Mouse (Mus musculus) urinary bladder, adult 18-20 months (tissue): ENCODE measurements around the gene Secisbp2.
A peak's percentile ranks its signal among the peaks of the same experiment; 100 is the strongest.
"Not testable (repeated sequence)": the region's sequence is repeated elsewhere in the genome, so short reads cannot be mapped to it uniquely, and the experiment has no call there.

Source experiments
- DNase-seq, 2 experiments: peaks; one replicate each; pipeline ENCODE4 v3.0.0; 2022; ENCODE audit warnings: low spot score in 2 of 2, mixed read lengths in 2 of 2

Gene Secisbp2

DNA sequence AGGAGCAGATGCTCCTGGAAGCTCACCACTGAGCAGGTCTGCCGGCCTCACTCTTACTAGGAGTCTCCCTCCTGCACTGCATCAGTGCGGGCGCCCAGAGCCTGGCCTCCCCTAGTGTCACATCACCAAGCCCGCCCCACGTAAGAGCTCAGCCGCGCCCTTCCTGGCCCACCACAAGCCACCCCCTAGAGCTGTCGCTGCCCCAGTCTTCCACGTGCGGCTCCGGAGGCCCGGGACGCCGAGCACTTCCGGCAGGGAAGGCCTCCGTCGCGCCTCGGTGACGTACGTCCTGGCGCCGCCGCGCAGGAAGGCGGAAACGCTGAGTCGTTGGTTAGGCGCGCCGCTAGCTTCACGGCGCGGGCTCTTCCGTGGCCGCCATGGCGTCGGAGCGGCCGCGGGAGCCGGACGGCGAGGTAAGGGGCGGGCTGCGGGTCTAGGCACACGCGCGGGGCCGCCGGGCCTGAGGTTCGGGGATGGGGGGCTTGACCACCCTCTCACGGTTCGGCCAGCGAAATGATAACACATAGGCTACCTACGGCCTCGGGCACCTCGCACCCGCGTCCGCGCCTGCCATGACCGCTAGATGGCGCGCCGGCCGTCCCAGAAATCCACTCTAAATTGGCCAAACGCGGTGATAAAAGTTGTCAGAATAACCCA is at the start of gene Secisbp2:
Gene Secisbp2 (plus strand): TSS at position 290 of the 657 bp plus-strand sequence.
- peak; percentile 89 to 93 for DNase-seq

DNA sequence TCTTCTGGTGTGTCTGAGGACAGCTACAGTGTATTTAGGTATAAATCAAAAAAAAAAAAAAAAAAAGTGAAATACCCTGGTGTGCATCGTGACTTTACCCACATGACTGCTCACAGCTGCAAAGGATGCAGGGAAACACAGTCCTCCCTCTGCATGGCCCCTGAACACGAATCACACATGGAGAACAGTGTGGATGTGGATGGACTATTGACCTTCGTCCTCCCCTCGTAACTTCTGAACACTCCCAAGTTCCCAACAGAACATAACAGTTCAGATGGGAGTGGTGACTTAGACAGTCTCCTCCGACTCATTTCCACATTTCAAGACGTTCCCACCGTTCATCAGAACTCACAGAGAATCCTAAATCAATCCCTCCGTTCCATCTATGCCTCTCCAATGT is 48.7 kb upstream of the Secisbp2 start:
- DNase-seq: no peak

DNA sequence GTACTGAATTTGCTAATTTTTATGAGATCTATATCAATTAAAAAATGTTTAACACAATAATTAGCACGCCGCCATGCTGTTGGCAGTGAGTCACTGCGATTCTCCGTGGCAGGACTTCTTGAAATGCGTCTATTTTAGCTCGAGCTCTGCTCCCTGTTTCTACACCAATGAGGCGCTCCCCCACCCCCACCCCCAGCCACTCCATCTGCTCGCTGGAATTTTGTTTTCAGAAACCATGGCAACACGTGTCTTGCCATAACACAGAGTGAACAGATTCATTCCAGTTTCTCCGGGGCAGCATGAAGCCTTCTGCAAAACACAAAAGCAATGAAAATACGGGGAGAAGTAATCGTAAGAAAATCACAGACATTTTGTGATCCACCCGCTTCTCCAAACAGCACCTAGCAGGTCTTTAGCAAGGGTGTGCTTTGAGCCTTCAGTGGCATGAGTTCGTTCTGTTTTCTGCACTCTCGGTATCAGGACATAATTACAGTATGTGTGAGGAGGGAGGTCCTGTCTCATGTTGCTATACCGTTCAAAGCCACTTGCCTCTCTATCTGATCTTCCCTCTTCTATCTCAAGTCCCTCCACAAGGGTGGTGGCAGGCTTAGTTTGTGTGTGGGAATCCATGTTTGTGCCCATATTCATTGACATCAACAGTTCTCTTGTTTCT is 48.1 kb upstream of the Secisbp2 start:
- DNase-seq: no peak

DNA sequence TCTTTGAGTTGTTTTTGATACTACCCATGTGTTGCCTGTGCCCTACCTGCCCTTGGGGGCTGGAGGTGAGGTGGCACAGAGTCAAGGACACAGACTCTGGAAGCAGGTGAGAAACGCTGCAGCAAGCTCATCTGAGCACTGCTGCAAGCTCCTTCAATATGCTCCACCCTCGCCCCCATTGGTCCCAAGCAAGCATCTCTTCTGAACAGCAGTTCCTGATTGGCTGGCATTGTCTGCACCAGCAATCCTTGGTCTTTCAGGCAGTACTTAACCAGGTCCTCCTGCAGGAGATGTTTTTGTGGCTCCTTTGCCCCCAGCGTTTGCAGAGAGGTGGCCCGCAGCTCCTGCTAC is 47.6 kb upstream of the Secisbp2 start:
- no peak for DNase-seq

DNA sequence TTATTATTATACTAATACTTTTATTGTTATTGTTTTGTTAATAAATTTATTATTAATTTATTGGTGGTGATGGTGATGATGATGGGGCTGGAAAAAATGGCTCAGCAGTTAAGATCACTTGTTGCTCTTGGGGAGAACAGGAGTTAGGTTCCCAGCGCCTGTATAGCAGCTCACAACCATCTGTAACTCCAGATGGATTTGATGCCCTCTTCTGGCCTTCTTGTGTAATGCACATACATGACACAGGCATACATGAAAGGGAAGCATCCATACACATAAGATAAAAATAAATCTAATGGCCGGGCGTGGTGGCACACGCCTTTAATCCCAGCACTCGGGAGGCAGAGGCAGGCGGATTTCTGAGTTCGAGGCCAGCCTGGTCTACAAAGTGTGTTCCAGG is 42.3 kb upstream of the Secisbp2 start:
- no peak for DNase-seq

DNA sequence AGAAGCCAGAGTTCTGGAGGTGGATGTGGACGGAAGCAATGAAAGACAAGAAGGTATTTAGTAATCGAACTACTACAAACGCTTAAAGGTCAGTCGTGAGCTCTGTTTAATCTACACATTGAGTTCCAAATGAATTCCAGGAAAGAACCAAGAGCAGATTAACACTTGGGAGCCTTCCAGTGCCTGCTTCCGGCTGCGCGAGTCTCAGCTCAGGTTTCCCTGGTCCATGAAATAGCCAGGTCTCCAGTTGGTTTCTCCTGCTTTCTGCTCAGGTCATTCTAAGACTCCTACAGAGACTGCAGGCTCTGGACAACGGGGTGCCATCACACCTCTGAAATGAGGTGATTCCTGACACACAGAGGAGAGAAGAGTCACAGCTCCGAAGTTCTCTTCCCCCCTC is 40.4 kb upstream of the Secisbp2 start:
- no peak for DNase-seq

DNA sequence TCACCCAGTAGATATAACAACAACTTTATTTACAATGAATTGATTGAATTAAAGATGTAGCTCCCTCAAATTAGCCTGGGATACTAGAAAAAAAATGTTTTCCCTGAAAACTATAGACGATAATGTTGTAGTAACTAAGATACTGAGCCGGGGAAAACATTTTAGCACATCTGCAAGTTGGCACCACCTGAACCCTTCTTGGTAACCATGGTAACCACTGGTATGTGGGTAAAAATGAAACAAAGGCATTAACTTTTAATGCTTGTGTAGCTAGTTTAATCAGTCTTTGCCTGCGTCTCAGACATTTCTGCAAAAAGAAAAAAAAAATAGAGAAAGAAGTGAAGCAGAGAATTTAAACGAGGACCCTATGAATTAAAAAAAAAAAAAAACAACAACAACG is 40.0 kb upstream of the Secisbp2 start:
- DNase-seq: no peak

DNA sequence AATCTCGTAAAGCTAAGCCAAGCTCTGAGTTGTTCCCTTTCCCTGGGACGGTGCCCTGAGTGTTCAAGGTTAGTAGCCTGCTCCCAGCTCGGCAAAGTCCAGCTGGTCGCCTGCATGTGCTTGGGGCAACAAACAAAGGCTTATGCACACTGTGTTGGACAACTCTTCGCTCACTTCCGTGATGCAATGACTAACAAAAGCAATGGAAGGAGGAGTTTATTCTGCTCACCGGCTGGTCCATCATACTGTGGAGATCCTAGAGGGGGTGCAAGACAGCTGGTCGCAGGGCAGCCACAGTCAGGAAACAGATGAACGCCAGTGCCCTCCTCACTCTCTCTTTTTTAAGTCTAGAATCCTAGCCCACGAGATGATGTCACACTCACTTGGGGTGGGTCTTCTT is 35.7 kb upstream of the Secisbp2 start:
- DNase-seq: no peak

DNA sequence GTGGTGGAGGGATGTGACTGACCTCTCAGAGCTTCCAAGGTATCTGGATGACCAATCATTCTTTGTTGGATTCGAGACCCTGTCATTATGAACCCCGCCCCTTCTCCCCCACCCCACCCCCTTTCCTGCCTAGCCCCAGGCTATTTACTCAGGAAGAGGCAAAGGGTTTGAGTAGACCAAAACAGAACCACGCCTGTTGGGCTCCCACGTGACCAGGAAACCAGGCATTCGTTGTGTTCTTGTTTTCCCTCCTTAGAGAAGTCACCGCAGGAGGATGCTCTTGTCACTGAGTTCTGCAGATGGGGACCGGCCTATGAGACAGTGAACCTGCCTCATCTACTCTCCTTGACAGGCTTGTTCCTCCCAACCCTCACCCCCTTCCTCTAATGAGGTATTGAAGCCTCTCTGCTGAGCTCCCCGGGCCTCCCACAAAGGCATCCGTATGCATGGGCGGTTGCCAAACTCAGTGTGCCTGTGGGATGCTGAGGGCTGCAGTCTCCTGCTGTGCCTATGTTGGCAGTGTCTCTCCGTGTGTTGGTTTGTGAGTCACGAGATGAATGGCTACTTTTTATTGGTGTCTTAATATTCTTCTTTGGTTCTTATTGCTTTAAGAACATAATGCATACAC is 35.0 kb upstream of the Secisbp2 start:
- DNase-seq: no peak

DNA sequence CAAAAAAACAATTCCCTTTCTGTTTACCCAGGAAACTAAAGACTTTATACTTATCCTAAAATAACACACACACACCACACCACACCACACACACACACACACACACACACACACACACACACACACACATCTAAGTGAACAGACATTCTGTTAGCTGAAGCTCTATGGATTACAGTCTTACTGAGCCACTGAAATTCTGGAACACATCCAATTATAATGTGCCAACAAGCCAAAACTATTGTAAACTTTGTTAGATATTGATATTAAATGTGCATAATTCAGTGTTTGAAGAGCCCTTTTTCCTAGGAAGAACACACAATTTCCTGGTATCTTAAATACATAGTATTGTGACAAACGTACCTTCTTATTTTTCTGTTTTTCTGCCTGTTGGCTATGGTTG is 34.2 kb upstream of the Secisbp2 start:
- no peak for DNase-seq

DNA sequence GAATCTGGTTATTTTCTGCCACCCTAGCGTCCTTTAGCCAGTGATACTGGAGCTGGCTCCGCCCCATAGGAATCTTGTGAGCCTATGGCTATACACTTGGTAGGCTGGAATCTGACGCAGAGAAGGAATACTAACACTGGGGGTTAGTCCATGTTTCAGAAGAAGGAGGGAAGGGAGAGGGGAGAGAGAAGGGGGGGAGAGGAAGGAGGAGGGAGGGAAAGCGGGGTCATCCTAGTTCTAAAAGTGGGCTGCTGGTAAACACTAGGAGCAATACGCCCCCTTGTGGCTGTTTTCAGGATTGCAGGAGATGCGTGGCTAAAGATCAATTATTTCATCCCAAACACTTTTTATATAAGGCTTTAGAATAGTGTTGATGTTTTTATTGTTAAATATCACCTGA is 33.6 kb upstream of the Secisbp2 start:
- no peak for DNase-seq

DNA sequence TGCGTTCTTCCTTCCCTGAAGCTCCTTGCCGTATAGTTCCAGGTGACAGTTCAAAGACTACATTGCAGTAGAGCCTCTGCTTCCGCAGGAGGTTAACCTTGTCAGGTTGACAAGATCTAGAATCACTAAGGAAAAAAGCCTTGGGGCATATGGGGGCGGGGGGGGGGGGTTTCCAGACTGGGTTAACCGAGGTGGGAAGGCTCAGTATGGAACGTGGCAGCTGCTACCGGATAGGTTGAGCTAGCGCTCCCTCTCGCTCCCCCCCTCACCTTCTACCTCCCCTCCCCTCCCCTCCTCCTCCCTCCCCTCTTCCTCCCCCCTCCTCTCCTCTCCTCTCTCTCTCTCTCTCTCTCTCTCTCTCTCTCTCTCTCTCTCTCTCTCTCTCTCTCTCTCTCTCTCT is 32.9 kb upstream of the Secisbp2 start:
- no peak for DNase-seq

DNA sequence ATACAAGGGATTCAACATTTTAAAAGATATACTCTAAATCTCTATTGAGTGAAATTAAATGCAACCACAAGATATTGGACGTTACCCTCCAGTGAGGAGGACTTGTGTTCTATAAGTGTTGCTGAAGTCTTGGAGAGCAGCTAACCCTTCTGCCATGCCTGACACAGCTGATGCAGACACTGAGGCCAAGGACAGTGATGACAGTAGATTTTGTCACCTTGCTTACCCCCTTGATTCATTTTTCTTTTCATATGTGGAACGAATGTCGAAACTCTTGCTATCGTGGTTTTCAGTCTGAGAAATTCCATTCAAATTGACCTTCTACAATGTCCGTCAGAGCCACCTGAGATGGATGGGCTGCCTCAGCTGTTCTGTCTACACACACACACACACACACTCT is 28.9 kb upstream of the Secisbp2 start:
- DNase-seq: no peak

DNA sequence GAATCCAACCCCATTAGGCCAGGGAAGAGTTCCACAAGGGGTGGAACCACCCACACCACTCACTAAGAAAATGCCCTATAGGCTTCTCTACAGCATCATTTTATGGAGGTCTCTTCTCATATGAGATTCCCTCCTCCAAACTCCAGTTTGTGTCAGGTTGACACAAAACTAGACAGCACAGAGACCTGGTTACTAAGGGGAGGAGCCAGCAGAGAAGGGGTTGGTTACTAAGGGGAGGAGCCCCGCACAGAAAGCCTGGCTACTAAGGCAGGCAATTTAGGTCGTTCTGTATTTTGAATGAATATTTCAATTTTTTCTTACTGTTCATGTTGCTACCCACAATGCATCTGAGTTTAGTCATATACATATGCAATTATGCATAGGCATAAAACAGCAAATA is 27.8 kb upstream of the Secisbp2 start:
- DNase-seq: no peak

DNA sequence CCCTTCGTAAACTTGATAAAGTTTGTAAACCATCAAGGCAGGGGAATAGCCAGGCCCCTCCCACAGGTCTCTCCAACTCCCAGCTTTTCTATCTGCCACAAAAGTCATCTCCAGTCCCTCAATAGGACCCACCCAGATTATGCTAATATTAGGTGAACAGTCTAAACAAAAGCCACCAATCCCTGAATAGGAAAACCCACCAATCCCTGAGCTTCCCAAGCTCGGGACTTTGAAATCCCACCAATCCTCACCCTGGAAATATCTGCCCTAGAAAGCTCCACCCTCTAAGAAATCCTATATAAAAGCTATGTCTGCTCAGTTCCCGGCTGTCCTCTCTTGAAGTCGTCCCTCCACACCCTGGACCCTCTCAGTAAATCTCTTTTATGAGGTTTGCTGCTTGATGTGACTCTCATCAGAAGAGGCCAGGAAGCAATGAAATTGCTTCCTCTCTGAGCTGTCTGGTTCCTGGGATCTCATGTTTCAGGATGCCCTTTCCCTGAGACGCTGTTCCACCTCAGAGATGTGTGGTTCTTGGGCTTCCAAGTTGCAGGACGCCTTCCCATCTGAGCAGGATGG is 23.1 kb upstream of the Secisbp2 start:
- DNase-seq: no peak

DNA sequence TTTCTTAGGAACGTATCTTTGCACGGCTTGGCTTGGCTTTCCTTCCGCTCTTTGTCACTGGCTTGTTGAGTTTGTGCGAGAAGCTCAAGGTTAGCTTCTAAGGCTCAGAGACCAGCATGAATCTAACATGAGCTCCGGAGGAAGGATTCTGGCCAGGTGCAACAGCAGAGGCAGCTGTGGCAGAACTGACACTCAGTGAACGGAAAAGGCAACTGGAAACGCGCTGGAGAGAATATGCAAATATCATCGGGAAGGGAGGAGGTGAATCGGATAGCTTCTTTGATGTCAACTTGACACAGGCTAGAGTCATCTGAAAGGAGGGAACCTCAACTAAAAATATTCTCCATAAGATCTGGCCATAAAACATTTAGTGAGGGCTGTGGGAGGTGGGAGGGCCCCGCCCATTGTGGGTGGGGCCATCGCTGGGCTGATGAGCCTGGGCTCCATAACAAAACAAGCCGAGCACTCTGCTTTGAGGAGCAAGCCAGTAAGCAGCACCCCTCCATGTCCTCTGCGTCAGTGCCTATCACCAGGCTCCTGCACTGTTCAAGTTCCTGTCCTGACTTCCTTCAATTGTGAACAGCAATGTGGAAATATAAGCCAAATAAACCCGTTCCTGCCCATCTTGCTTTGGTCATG is 20.0 kb upstream of the Secisbp2 start:
- DNase-seq: no peak

DNA sequence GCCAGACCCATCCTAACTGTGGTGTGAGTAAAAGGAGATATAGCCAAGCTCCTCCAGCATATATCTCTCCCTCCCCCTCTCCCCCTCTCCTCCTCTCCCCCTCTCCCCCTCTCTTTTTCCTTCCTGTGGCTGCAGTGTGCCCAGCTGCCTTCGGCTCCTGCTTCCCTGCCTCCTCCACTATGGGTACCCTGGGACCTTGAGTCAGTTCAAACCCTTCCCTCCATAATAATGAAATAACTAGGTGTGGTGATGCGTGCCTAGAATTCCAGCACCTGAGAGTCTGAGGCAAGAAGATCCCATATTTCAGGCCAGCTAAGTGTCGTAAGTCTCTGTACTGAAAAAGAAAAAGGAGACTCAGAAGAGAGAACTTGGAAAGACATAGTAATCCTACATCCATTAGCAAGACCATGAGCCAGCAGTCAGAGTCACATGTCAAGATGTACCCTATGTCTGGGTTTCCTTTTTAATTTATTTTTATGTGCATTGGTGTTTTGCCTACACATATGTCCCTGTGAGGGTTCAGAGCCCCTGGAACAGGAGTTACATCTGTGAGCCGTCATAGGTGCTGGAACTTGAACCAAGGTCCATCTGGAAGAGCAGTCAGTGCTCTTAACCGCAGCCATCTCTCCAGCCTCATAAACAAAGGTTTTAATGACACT is 18.8 kb upstream of the Secisbp2 start:
- no peak for DNase-seq

DNA sequence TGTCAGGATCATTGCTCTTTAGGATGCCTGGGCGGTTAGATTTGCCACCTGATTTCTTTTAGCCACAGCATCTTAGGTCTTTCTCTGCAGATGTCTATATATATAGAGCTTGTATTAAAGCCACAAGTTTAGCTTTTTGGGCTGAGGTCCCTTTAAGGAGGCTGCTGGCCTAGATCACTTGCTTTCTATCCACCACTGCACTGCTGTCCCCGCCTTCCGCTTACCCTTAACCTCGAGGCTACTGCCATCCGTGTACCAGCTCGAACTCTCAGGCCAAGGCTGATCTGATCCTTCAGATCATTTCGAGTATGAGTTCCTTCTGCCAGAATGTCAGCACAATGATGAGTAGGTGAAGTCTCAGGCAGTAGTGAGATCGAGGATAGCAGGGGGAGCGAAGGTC is 16.1 kb upstream of the Secisbp2 start:
- DNase-seq: not testable (repeated sequence)

DNA sequence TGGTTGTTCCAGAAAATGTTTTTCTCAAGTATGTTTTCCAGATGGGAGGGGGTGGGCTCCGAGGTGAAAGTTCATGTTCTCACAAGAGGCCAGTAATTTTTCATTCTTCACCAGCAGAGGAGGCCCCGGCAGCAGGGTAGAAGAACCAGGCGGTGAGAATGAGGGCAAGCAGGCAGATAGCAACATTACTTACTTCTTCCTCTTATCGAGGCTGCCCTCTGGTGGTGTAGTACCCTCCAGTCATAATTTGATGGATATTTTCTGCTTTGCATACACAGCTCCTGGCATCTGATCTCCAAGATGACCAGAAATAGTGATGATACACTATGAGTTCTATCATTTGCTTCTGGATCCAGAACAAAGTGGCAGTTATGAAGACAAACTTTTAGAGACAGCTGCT is 12.5 kb upstream of the Secisbp2 start:
- no peak for DNase-seq

DNA sequence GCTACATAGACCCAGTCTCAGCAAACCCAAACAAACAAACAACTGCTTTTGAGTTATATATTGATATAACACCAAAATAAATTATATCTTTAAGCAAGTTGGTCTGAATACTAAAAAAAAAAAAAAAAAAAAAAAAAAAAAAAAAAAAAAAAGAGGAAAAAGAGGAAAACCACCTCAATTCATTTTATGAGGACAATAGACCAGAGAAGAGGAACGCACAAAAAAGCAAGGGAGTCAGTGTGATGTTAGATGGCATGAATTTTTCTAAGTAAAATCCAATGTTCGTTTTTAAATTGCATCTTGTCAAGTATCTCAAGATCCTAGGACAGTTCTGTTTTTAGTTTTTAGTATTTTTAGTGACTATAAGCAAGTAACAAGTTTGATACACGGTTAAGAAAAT is 10.1 kb upstream of the Secisbp2 start:
- DNase-seq: no peak

DNA sequence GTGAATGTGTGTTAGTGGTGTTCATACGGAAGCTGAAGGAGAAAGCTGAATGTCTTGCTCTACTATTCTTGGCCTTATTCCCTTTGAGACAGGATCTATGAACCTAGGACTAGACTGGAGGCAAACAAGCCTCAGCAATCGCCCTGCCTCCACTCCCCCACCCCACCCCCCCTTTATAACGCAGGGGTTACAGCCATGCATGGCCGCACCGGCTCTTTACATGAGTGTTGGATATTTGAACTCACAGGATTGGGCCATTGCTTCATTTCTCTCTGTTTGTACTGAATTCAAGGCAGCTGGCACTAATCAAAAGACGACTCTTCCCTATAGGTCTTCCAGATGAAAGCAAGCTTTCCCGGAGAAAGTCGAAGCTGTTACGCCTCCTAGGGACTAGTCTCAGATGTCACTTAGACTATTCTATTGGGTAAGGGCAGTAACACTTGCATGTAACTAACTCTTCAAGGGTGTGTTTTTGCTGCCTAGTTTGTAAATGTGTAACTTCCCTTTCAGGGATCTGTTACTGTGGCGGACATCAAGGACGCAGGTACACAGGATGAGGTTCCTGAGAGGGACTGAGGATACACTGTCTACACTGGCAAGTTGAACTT is 9.2 kb upstream of the Secisbp2 start:
- DNase-seq: no peak
